Mouse (Mus musculus): Measurements from ENCODE around the gene Gm43518.

Gene Gm43518

GRCm38 (mm10) chr5:123979221-123979979 is 52.2 kb downstream of the Gm43518 start:
- DNase-seq: peak; percentile 19

DNA sequence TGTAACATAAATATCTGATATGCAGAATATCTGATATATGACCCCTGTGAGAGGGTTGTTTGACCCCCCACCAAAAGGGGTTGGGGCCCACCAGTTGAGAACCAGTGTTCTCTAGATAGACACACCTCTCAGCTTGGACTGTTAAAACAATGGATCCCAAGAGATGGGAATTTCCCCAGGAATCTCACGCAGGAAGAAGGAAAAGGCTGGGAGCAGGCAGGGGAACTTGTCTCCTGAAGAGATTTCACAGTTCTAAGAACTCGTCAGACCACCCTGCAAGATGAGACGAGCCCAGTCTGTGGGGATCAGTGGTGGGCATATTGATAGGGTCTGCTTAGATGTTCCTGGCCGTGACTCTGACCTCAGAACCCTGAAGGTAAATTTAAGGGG is 52.8 kb downstream of the Gm43518 start:
- no peak for DNase-seq

- DNase-seq: peak; percentile 30
Observed at GRCm38 (mm10) chr5:123980521-123981249, 53.5 kb downstream of the Gm43518 start.

DNA sequence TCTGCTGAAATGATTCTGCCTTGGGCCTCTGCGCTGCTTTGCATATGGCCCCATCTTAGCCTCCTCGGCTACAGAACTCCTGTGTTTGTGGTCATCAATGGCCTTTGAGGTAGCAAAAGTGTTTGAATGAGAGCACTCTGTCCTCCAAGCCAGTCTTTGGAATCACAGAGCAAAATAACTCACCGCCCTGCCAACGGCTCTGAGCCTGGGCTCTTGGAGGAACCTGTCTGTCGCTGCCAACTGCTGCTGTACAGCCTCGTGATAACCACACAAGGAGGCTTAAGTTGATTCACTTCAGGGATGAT is 54.0 kb downstream of the Gm43518 start:
- peak; percentile 20 for DNase-seq

- no peak for DNase-seq
Observed at GRCm38 (mm10) chr5:123982838-123983237, 55.6 kb downstream of the Gm43518 start.

- DNase-seq: peak; percentile 35
Observed at GRCm38 (mm10) chr5:123985434-123985833, 58.2 kb downstream of the Gm43518 start.

- DNase-seq: no peak
Observed at GRCm38 (mm10) chr5:123986925-123987324, 59.7 kb downstream of the Gm43518 start.

- DNase-seq: no peak
Observed at GRCm38 (mm10) chr5:123987511-123987910, 60.3 kb downstream of the Gm43518 start.
